Mouse (Mus musculus): ENCODE results near the gene Gm5142. TPM values are rescaled to one million over a fixed set of nuclear protein-coding genes. Genes with fewer than 3 reads are reported as not detected.

The Gm5142 gene
- total RNA-seq, 2 experiments from 2014 or later: not detected

Other genes with a start within 250 kb of the Gm5142 start
- not detected for gene 1700129C05Rik, start 35.9 kb downstream of the Gm5142 start, total RNA-seq (2021)
- 10 to 100 TPM in 1 of 2 experiments, 1 to 10 TPM in 1; 9.1 to 11.4 TPM for gene Rcbtb1, start 22.5 kb upstream of the Gm5142 start, total RNA-seq (2021)
- gene Gm6904, start 81.5 kb upstream of the Gm5142 start, total RNA-seq (2021): not detected
- not detected for gene Phf11a, start 118.8 kb upstream of the Gm5142 start, total RNA-seq (2021)
- under 1 TPM in 1 of 2 experiments, not detected in 1; 0.22 TPM for gene Phf11b, start 162.6 kb upstream of the Gm5142 start, total RNA-seq (2021)
- 1 to 10 TPM; 1.7 to 1.9 TPM for gene Phf11d, start 186.7 kb upstream of the Gm5142 start, total RNA-seq (2021)
- under 1 TPM; 0.36 to 0.37 TPM for gene Phf11c, start 216.6 kb upstream of the Gm5142 start, total RNA-seq (2021)